Mouse (Mus musculus) stomach, embryonic 15.5 days (tissue): Measurements from ENCODE around the gene Plekhm3. TPM values are rescaled to one million over a fixed set of nuclear protein-coding genes. Genes with fewer than 3 reads are reported as not detected.

Source experiments
- ATAC-seq: fragments of 200-750 bp; cut with Nextera tagmentation; 2 replicates; pipeline ENCODE4 v1.8.0; 2017; ENCODE audit warnings: low read depth, moderate number of reproducible peaks, moderate TSS enrichment; ENCODE audit not compliant: insufficient read depth, low FRiP score
- H3K27ac ChIP-seq: fragments of 300-500 bp; sonication (generic); 2 replicates; pipeline ENCODE4 v1.5.1; 2015; ENCODE audit warnings: mild to moderate bottlenecking, inconsistent platforms
- H3K27me3 ChIP-seq: fragments of 300-500 bp; sonication (generic); replicated peaks from 2 replicates; pipeline ENCODE4 v1.6.1; 2015; ENCODE audit warnings: inconsistent platforms
- H3K36me3 ChIP-seq: fragments of 300-500 bp; sonication (generic); 2 replicates; pipeline ENCODE4 v1.6.1; 2015; ENCODE audit warnings: inconsistent platforms
- H3K4me1 ChIP-seq: fragments of 300-500 bp; sonication (generic); 2 replicates; pipeline ENCODE4 v1.6.1; 2015; ENCODE audit warnings: inconsistent platforms
- H3K4me2 ChIP-seq: fragments of 300-500 bp; sonication (generic); 2 replicates; pipeline ENCODE4 v1.6.1; 2015; ENCODE audit warnings: mild to moderate bottlenecking, inconsistent platforms
- H3K4me3 ChIP-seq: fragments of 300-500 bp; sonication (generic); replicated peaks from 2 replicates; pipeline ENCODE4 v1.5.1; 2015; ENCODE audit warnings: inconsistent platforms
- H3K9ac ChIP-seq: fragments of 300-500 bp; sonication (generic); 2 replicates; pipeline ENCODE4 v1.6.1; 2015; ENCODE audit warnings: inconsistent platforms
- H3K9me3 ChIP-seq: fragments of 300-500 bp; sonication (generic); 2 replicates; pipeline ENCODE4 v1.6.1; 2016; ENCODE audit warnings: inconsistent platforms
- WGBS: fragments of 180-500 bp; shearing (Covaris S2); methylation state at CpG from one replicate; pipeline ENCODE4 v1.1.7; 2015; 5-methylcytosine and 5-hydroxymethylcytosine counted together
- polyA plus RNA-seq: library from polyadenylated mRNA; unstranded; fragments of >200 nt; fragmentation: Nextera tagmentation; extraction: Ambion mirVana; gene quantifications from 2 replicates; pipeline ENCODE4 v1.2.1, GENCODE M21; 2015

Plekhm3 gene
- polyA plus RNA-seq, 1 experiment from 2014 or later: 5.7 TPM

GRCm38 (mm10) chr1:64790806-64791790 lies 165.5 kb downstream of the Plekhm3 start:
- WGBS: 40% methylated on average over 9 of the region's 9 CpGs
- no peak for ATAC-seq
- Histone ChIP-seq H3K4me2 (no peak overlapping the region), H3K9ac (no peak overlapping the region), H3K27ac (peak overlapping the region; percentile 75), H3K4me1 (peaks cover 18% of the 10 kb centered on the region; the same call in 1 of the 2 replicates), H3K27me3 (no peaks in the 10 kb centered on the region), H3K36me3 (no peaks in the 10 kb centered on the region), H3K9me3 (no peaks in the 10 kb centered on the region), H3K4me3 (no peak overlapping the region)

- H3K27me3 ChIP-seq: no peaks in the 10 kb centered on the region
- no peak overlapping the region for H3K4me3 ChIP-seq
- H3K4me1 ChIP-seq: peaks cover 18% of the 10 kb centered on the region; the same call in 1 of the 2 replicates
- WGBS: 48% methylated on average over 6 of the region's 6 CpGs
- peak overlapping the region; percentile 74 for H3K27ac ChIP-seq
- peak; percentile 95 for ATAC-seq
- H3K36me3 ChIP-seq: no peaks in the 10 kb centered on the region
- H3K9ac ChIP-seq: no peak overlapping the region
- no peaks in the 10 kb centered on the region for H3K9me3 ChIP-seq
- no peak overlapping the region for H3K4me2 ChIP-seq
Observed at GRCm38 (mm10) chr1:64787701-64788515, 168.7 kb downstream of the Plekhm3 start.

GRCm38 (mm10) chr1:64779863-64780262 lies 176.8 kb downstream of the Plekhm3 start:
- no peaks in the 10 kb centered on the region for H3K4me1 ChIP-seq
- H3K27ac ChIP-seq: no peak overlapping the region
- WGBS: 84% methylated on average over 12 of the region's 12 CpGs
- no peaks in the 10 kb centered on the region for H3K27me3 ChIP-seq
- no peak overlapping the region for H3K9ac ChIP-seq
- H3K4me2 ChIP-seq: no peak overlapping the region
- no peaks in the 10 kb centered on the region for H3K36me3 ChIP-seq
- H3K9me3 ChIP-seq: no peaks in the 10 kb centered on the region
- no peak overlapping the region for H3K4me3 ChIP-seq
- ATAC-seq: no peak

GRCm38 (mm10) chr1:64779415-64779814 lies 177.2 kb downstream of the Plekhm3 start:
- 75% methylated on average over 5 of the region's 5 CpGs for WGBS
- Histone ChIP-seq H3K9me3 (no peaks in the 10 kb centered on the region), H3K4me2 (no peak overlapping the region), H3K27me3 (no peaks in the 10 kb centered on the region), H3K27ac (no peak overlapping the region), H3K4me1 (no peaks in the 10 kb centered on the region), H3K36me3 (no peaks in the 10 kb centered on the region), H3K4me3 (no peak overlapping the region), H3K9ac (no peak overlapping the region)
- ATAC-seq: no peak

GRCm38 (mm10) chr1:64773305-64773704 lies 183.3 kb downstream of the Plekhm3 start:
- Histone ChIP-seq H3K4me2 (no peak overlapping the region), H3K36me3 (no peaks in the 10 kb centered on the region), H3K27me3 (no peaks in the 10 kb centered on the region), H3K4me1 (no peaks in the 10 kb centered on the region), H3K4me3 (no peak overlapping the region), H3K9ac (no peak overlapping the region), H3K27ac (no peak overlapping the region), H3K9me3 (no peaks in the 10 kb centered on the region)
- ATAC-seq: no peak
- 80% methylated on average over 4 of the region's 4 CpGs for WGBS

GRCm38 (mm10) chr1:64770169-64770568 lies 186.5 kb downstream of the Plekhm3 start:
- Histone ChIP-seq H3K27ac (no peak overlapping the region), H3K9me3 (no peaks in the 10 kb centered on the region), H3K36me3 (no peaks in the 10 kb centered on the region), H3K27me3 (no peaks in the 10 kb centered on the region), H3K9ac (no peak overlapping the region), H3K4me1 (no peaks in the 10 kb centered on the region), H3K4me3 (no peak overlapping the region), H3K4me2 (no peak overlapping the region)
- ATAC-seq: no peak
- 44% methylated on average over 6 of the region's 6 CpGs for WGBS

GRCm38 (mm10) chr1:64761646-64762045 lies 195.0 kb downstream of the Plekhm3 start:
- H3K4me2 ChIP-seq: no peak overlapping the region
- no peak overlapping the region for H3K4me3 ChIP-seq
- H3K36me3 ChIP-seq: no peaks in the 10 kb centered on the region
- no peak overlapping the region for H3K27ac ChIP-seq
- no peaks in the 10 kb centered on the region for H3K4me1 ChIP-seq
- no peak overlapping the region for H3K9ac ChIP-seq
- WGBS: 57% methylated on average over 4 of the region's 4 CpGs
- no peaks in the 10 kb centered on the region for H3K9me3 ChIP-seq
- no peak for ATAC-seq
- no peaks in the 10 kb centered on the region for H3K27me3 ChIP-seq

GRCm38 (mm10) chr1:64757766-64758165 lies 198.9 kb downstream of the Plekhm3 start:
- Histone ChIP-seq H3K9me3 (no peaks in the 10 kb centered on the region), H3K4me1 (no peaks in the 10 kb centered on the region), H3K4me3 (no peak overlapping the region), H3K4me2 (no peak overlapping the region), H3K27me3 (no peaks in the 10 kb centered on the region), H3K27ac (no peak overlapping the region), H3K36me3 (no peaks in the 10 kb centered on the region), H3K9ac (no peak overlapping the region)
- ATAC-seq: no peak
- WGBS: 77% methylated on average over 5 of the region's 5 CpGs

DNA sequence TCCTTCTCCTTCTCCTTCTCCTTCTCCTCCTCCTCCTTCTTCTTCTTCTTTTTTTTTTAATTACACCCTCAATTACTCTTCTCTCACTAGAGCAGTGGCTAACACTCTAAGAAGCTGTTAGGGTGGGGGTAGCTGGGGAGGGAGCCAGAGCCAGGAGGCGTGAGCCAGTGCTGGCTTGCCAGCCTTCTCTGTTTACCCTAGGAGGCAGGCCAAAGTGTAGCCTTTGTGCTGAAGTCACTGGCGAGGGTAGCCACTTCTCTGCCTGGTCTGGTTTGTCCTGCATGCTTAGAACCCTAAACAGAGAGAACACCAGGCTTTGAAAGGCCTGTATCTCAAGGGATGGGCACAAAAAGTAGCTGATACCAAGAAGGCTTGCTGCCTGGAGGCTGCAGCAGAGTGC lies 199.4 kb downstream of the Plekhm3 start:
- H3K9me3 ChIP-seq: no peaks in the 10 kb centered on the region
- H3K4me1 ChIP-seq: no peaks in the 10 kb centered on the region
- H3K27ac ChIP-seq: no peak overlapping the region
- peak; percentile 85 for ATAC-seq
- no peaks in the 10 kb centered on the region for H3K27me3 ChIP-seq
- no peak overlapping the region for H3K4me2 ChIP-seq
- no peak overlapping the region for H3K4me3 ChIP-seq
- WGBS: 34% methylated on average over 2 of the region's 2 CpGs
- no peaks in the 10 kb centered on the region for H3K36me3 ChIP-seq
- H3K9ac ChIP-seq: no peak overlapping the region

DNA sequence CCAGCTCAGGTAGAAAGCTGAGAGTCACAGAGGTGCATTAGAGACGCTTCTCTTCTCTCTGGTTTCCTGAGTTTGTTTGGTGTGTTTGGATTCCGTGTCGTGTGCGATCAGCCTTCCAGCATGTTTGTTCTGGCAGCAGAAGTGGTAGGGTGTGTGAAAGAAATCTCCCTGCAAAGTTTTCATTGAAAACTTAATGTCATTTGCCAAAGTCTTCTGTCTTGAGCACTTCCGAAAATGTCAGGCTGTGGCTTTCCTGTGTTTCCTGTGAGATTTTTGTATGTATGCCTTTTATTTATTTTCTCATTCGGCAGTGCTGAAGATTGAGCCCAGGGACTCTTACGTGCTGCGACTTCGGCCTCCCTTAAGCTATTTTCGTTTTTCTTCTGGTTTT lies 200.0 kb downstream of the Plekhm3 start:
- Histone ChIP-seq H3K4me1 (no peaks in the 10 kb centered on the region), H3K9me3 (no peaks in the 10 kb centered on the region), H3K27ac (peak overlapping the region; percentile 63), H3K4me2 (no peak overlapping the region), H3K9ac (no peak overlapping the region), H3K27me3 (no peaks in the 10 kb centered on the region), H3K36me3 (no peaks in the 10 kb centered on the region), H3K4me3 (no peak overlapping the region)
- no peak for ATAC-seq
- WGBS: 42% methylated on average over 10 of the region's 10 CpGs

GRCm38 (mm10) chr1:64755971-64756639 lies 200.5 kb downstream of the Plekhm3 start:
- 53% methylated on average over 7 of the region's 7 CpGs for WGBS
- no peak overlapping the region for H3K4me2 ChIP-seq
- H3K4me3 ChIP-seq: no peak overlapping the region
- no peak for ATAC-seq
- no peaks in the 10 kb centered on the region for H3K27me3 ChIP-seq
- no peak overlapping the region for H3K9ac ChIP-seq
- no peaks in the 10 kb centered on the region for H3K36me3 ChIP-seq
- peak overlapping the region; percentile 63; the same call in 1 of the 2 replicates for H3K27ac ChIP-seq
- H3K4me1 ChIP-seq: no peaks in the 10 kb centered on the region
- H3K9me3 ChIP-seq: no peaks in the 10 kb centered on the region
